Mouse (Mus musculus) neural tube, embryonic 14.5 days (tissue): ENCODE results near the gene Krt78. TPM values are rescaled to one million over a fixed set of nuclear protein-coding genes. Genes with fewer than 3 reads are reported as not detected.

Experiments
- ATAC-seq: fragments of 200-750 bp; cut with Nextera tagmentation; 2 replicates; pipeline ENCODE4 v1.8.0; 2017; ENCODE audit warnings: low read depth, mild to moderate bottlenecking, moderate TSS enrichment, moderate library complexity
- H3K27ac ChIP-seq: fragments of 300-500 bp; sonication (generic); 2 replicates; pipeline ENCODE4 v1.5.1; 2014; ENCODE audit warnings: low read depth, mild to moderate bottlenecking, control low read depth, low read length, moderate library complexity, mixed read lengths
- H3K27me3 ChIP-seq: fragments of 300-500 bp; sonication (generic); 2 replicates; pipeline ENCODE4 v1.6.1; 2014; ENCODE audit warnings: low read length; ENCODE audit not compliant: control insufficient read depth, insufficient read depth
- H3K36me3 ChIP-seq: fragments of 300-500 bp; sonication (generic); 2 replicates; pipeline ENCODE4 v1.6.1; 2014; ENCODE audit warnings: low read length, mixed read lengths; ENCODE audit not compliant: control insufficient read depth, insufficient read depth
- H3K4me1 ChIP-seq: fragments of 300-500 bp; sonication (generic); 2 replicates; pipeline ENCODE4 v1.6.1; 2014; ENCODE audit warnings: low read length; ENCODE audit not compliant: control insufficient read depth, insufficient read depth
- H3K4me2 ChIP-seq: fragments of 300-500 bp; sonication (generic); 2 replicates; pipeline ENCODE4 v1.6.1; 2014; ENCODE audit warnings: mild to moderate bottlenecking, low read depth, low read length, control low read depth
- H3K4me3 ChIP-seq: fragments of 300-500 bp; sonication (generic); 2 replicates; pipeline ENCODE4 v1.5.1; 2014; ENCODE audit warnings: low read depth, low read length, control low read depth, mixed read lengths
- H3K9ac ChIP-seq: fragments of 300-500 bp; sonication (generic); replicated peaks from 2 replicates; pipeline ENCODE4 v1.6.1; 2014; ENCODE audit warnings: low read depth, mild to moderate bottlenecking, control low read depth, low read length, mixed read lengths
- H3K9me3 ChIP-seq: fragments of 300-500 bp; sonication (generic); 2 replicates; pipeline ENCODE4 v1.6.1; 2016; ENCODE audit warnings: low read length; ENCODE audit not compliant: control insufficient read depth
- WGBS: fragments of 180-500 bp; shearing (Covaris S2); extraction: QIAGEN DNeasy Blood & Tissue Kit; methylation state at CpG from one replicate; pipeline ENCODE4 v1.1.7; 2014; 5-methylcytosine and 5-hydroxymethylcytosine counted together
- polyA plus RNA-seq: library from polyadenylated mRNA; unstranded; fragments of >200 nt; fragmentation: Nextera tagmentation; extraction: Ambion mirVana; gene quantifications from 2 replicates; pipeline ENCODE4 v1.2.1, GENCODE M21; 2014

Gene Krt78
- polyA plus RNA-seq, 1 experiment from 2014 or later = not detected

DNA sequence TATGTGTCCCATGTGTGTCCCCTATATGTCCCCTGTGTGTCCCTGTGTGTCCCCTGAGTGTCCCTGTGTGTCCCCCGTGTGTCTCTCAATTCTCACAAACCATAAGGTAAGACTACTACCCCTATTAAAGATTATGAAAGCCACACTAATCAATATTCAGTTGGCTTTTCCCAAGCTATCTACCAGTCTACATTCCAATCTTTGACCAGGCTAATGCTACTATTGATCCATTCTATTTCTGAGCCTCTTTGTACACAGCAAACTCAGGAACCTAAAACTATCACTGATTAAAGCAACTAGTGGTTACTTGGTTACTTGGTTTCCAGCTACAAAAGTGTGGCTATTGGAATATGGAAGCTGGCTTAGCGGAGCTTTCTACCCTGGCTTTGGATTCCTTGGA, 31.8 kb downstream of the Krt78 start:
- no peaks in the 10 kb centered on the region for H3K4me1 ChIP-seq
- H3K27ac ChIP-seq = no peak overlapping the region
- H3K9me3 ChIP-seq = no peaks in the 10 kb centered on the region
- H3K9ac ChIP-seq = no peak overlapping the region
- WGBS = 89% methylated on average over 2 of the region's 2 CpGs
- no peaks in the 10 kb centered on the region for H3K27me3 ChIP-seq
- H3K4me2 ChIP-seq = no peak overlapping the region
- ATAC-seq = no peak
- H3K4me3 ChIP-seq = no peak overlapping the region
- H3K36me3 ChIP-seq = no peaks in the 10 kb centered on the region

DNA sequence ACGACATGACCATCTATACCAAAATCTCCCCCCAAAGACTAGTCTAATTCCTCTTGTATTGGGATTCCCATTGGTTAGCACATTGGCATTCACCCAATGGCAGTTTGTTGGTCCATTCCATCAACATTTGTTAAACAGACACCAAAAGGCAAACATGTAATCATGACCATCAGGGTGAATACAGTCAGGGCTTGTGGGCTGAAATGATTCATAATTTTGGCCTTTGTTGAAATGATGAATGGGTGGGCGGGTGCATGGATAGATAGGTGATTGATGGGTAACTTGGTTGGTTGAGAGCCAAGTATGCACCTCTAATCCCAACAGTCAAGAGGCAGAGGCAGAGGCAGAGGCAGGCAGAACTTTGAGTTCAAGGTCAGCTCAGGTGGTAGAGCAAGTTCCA, 38.0 kb downstream of the Krt78 start:
- H3K9me3 ChIP-seq = no peaks in the 10 kb centered on the region
- H3K4me3 ChIP-seq = no peak overlapping the region
- no peak for ATAC-seq
- no peak overlapping the region for H3K4me2 ChIP-seq
- H3K4me1 ChIP-seq = no peaks in the 10 kb centered on the region
- H3K27ac ChIP-seq = no peak overlapping the region
- no peaks in the 10 kb centered on the region for H3K27me3 ChIP-seq
- WGBS = 77% methylated on average over 2 of the region's 2 CpGs
- no peaks in the 10 kb centered on the region for H3K36me3 ChIP-seq
- no peak overlapping the region for H3K9ac ChIP-seq

- Histone ChIP-seq H3K4me3 (no peak overlapping the region), H3K27me3 (no peaks in the 10 kb centered on the region), H3K9me3 (no peaks in the 10 kb centered on the region), H3K4me2 (no peak overlapping the region), H3K4me1 (no peaks in the 10 kb centered on the region), H3K36me3 (no peaks in the 10 kb centered on the region), H3K9ac (no peak overlapping the region), H3K27ac (no peak overlapping the region)
- 85% methylated on average over 5 of the region's 5 CpGs for WGBS
- ATAC-seq = no peak
Measured at GRCm38 (mm10) chr15:101904849-101905248, 49.2 kb downstream of the Krt78 start.

DNA sequence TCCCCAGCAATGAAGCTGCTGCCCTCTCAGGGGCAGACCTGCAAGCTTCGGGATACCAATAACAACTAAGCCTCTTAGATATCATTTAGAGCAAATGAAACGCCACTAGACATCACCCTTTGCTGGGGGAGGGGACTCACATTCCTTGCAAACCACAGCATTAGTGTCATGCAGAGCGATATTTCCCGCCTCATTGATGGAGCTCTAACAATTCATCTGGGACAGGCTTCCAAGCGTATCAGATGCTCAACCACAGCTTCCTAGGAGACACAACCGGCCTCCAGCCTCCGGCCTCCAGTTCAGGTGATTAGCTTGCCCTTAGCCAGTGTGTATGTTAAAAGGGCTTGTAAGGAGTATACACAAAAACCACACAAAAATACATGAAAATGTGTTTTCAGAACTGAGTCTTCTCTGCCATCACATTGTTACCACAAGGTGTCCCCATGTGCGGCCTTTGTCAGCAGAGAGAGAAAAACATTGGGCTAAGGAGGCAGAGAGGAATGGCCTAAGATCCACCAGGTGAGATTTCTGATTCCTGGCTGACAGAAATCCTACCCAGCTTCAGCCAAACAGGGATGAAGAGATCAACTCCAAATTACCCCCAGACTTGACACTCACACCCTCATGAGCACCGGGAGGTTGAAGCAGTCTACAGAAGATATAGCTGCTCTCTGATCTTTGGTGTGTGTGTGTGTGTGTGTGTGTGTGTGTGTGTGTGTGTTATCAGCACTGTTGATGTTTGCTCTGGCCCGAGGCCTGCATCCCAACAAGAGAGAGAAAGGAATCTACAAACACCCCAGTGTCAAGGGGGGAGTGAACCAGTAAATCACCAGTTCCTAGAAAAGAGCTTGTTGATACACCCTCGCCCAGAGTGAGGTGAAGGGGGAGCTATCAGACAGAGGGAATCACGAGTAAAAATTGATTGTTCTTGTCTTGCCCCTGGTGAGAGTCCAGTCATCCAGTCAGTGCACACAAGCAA, 51.6 kb downstream of the Krt78 start:
- no peaks in the 10 kb centered on the region for H3K4me1 ChIP-seq
- H3K27me3 ChIP-seq = no peaks in the 10 kb centered on the region
- H3K9me3 ChIP-seq = no peaks in the 10 kb centered on the region
- no peak overlapping the region for H3K4me3 ChIP-seq
- WGBS = 56% methylated on average over 12 of the region's 12 CpGs
- no peaks in the 10 kb centered on the region for H3K36me3 ChIP-seq
- no peak overlapping the region for H3K27ac ChIP-seq
- no peak for ATAC-seq
- no peak overlapping the region for H3K9ac ChIP-seq
- no peak overlapping the region for H3K4me2 ChIP-seq

Other genes with a start within 250 kb of the Krt78 start
- gene Krt5, start 241.4 kb downstream of the Krt78 start, polyA plus RNA-seq = not detected in 2 replicates
- gene Krt71, start 211.2 kb downstream of the Krt78 start, polyA plus RNA-seq = 0.27 and 0.48 TPM in 2 replicates
- gene Krt72, start 167.8 kb downstream of the Krt78 start, polyA plus RNA-seq = not detected in 2 replicates
- gene Krt73, start 151.9 kb downstream of the Krt78 start, polyA plus RNA-seq = 0.36 TPM in 2 replicates
- not detected in 2 replicates for gene Krt2, start 136.1 kb downstream of the Krt78 start, polyA plus RNA-seq
- 8.3 and 12.3 TPM in 2 replicates for gene Krt1, start 103.5 kb downstream of the Krt78 start, polyA plus RNA-seq
- 0.24 and 0.44 TPM in 2 replicates for gene Krt77, start 84.6 kb downstream of the Krt78 start, polyA plus RNA-seq
- gene Krt76, start 61.4 kb downstream of the Krt78 start, polyA plus RNA-seq = not detected in 2 replicates
- gene Krt4, start 29.6 kb downstream of the Krt78 start, polyA plus RNA-seq = 0.09 and 0.12 TPM in 2 replicates
- 0.24 TPM in 2 replicates for gene Krt79, start 14.0 kb downstream of the Krt78 start, polyA plus RNA-seq
- gene Krt8, start 50.2 kb upstream of the Krt78 start, polyA plus RNA-seq = 0.49 and 1.4 TPM in 2 replicates
- 0.61 and 0.75 TPM in 2 replicates for gene Krt18, start 73.9 kb upstream of the Krt78 start, polyA plus RNA-seq
- gene Eif4b, start 119.5 kb upstream of the Krt78 start, polyA plus RNA-seq = 77.6 and 96.9 TPM in 2 replicates
- 4.3 and 9.5 TPM in 2 replicates for gene Tns2, start 146.1 kb upstream of the Krt78 start, polyA plus RNA-seq
- gene Spryd3, start 181.9 kb upstream of the Krt78 start, polyA plus RNA-seq = 59.6 and 61.8 TPM in 2 replicates
- 0.74 and 1.7 TPM in 2 replicates for gene Igfbp6, start 190.1 kb upstream of the Krt78 start, polyA plus RNA-seq
- not detected in 2 replicates for gene Soat2, start 196.2 kb upstream of the Krt78 start, polyA plus RNA-seq
- 38.2 and 52.9 TPM in 2 replicates for gene Zfp740, start 249.0 kb upstream of the Krt78 start, polyA plus RNA-seq